Mouse (Mus musculus) neural tube, embryonic 14.5 days (tissue): ENCODE measurements around the gene Zfp710. TPM values are rescaled to one million over a fixed set of nuclear protein-coding genes. Genes with fewer than 3 reads are reported as not detected.

ENCODE experiments used
- ATAC-seq: fragments of 200-750 bp; cut with Nextera tagmentation; 2 replicates; pipeline ENCODE4 v1.8.0; 2017; ENCODE audit warnings: low read depth, mild to moderate bottlenecking, moderate TSS enrichment, moderate library complexity
- H3K27ac ChIP-seq: fragments of 300-500 bp; sonication (generic); 2 replicates; pipeline ENCODE4 v1.5.1; 2014; ENCODE audit warnings: low read depth, mild to moderate bottlenecking, control low read depth, low read length, moderate library complexity, mixed read lengths
- H3K27me3 ChIP-seq: fragments of 300-500 bp; sonication (generic); 2 replicates; pipeline ENCODE4 v1.6.1; 2014; ENCODE audit warnings: low read length; ENCODE audit not compliant: control insufficient read depth, insufficient read depth
- H3K36me3 ChIP-seq: fragments of 300-500 bp; sonication (generic); 2 replicates; pipeline ENCODE4 v1.6.1; 2014; ENCODE audit warnings: low read length, mixed read lengths; ENCODE audit not compliant: control insufficient read depth, insufficient read depth
- H3K4me1 ChIP-seq: fragments of 300-500 bp; sonication (generic); 2 replicates; pipeline ENCODE4 v1.6.1; 2014; ENCODE audit warnings: low read length; ENCODE audit not compliant: control insufficient read depth, insufficient read depth
- H3K4me2 ChIP-seq: fragments of 300-500 bp; sonication (generic); 2 replicates; pipeline ENCODE4 v1.6.1; 2014; ENCODE audit warnings: mild to moderate bottlenecking, low read depth, low read length, control low read depth
- H3K4me3 ChIP-seq: fragments of 300-500 bp; sonication (generic); 2 replicates; pipeline ENCODE4 v1.5.1; 2014; ENCODE audit warnings: low read depth, low read length, control low read depth, mixed read lengths
- H3K9ac ChIP-seq: fragments of 300-500 bp; sonication (generic); replicated peaks from 2 replicates; pipeline ENCODE4 v1.6.1; 2014; ENCODE audit warnings: low read depth, mild to moderate bottlenecking, control low read depth, low read length, mixed read lengths
- H3K9me3 ChIP-seq: fragments of 300-500 bp; sonication (generic); 2 replicates; pipeline ENCODE4 v1.6.1; 2016; ENCODE audit warnings: low read length; ENCODE audit not compliant: control insufficient read depth
- WGBS: fragments of 180-500 bp; shearing (Covaris S2); extraction: QIAGEN DNeasy Blood & Tissue Kit; methylation state at CpG from one replicate; pipeline ENCODE4 v1.1.7; 2014; 5-methylcytosine and 5-hydroxymethylcytosine counted together
- polyA plus RNA-seq: library from polyadenylated mRNA; unstranded; fragments of >200 nt; fragmentation: Nextera tagmentation; extraction: Ambion mirVana; gene quantifications from 2 replicates; pipeline ENCODE4 v1.2.1, GENCODE M21; 2014

The Zfp710 gene
- polyA plus RNA-seq, 1 experiment from 2014 or later = 14.1 TPM

DNA sequence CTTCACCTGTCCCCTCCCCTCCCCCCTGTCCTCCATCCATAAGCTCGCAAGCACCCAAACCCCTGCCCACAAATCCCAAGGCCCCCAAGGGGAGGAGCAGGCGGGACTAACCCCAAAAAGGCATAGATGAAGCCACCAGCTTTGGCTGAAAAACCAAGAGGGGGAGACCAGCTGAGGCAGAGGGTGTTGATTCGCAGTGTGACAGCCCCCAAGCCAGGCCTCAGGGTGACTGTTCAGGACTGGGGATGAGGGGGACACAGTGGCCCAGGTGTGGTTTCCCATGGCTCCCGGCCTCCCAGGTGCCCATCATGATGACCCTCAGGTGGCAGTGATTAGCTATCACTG is 67.2 kb downstream of the Zfp710 start:
- ATAC-seq = 0 out of 2 replicates have a peak, but pooled peaks have one; percentile 2
- H3K27me3 ChIP-seq = no peaks in the 10 kb centered on the region
- no peak overlapping the region for H3K9ac ChIP-seq
- H3K4me2 ChIP-seq = no peak overlapping the region
- H3K36me3 ChIP-seq = peaks cover 60% of the 10 kb centered on the region
- H3K4me1 ChIP-seq = peaks cover 6% of the 10 kb centered on the region; the same call in 1 of the 2 replicates
- WGBS = 85% methylated on average over 3 of the region's 4 CpGs
- 0 out of 2 replicates have a peak overlapping the region, but pooled peaks have one; percentile 12 for H3K27ac ChIP-seq
- no peak overlapping the region for H3K4me3 ChIP-seq
- no peaks in the 10 kb centered on the region for H3K9me3 ChIP-seq

- peaks cover 6% of the 10 kb centered on the region; the same call in 1 of the 2 replicates for H3K4me1 ChIP-seq
- peaks cover 57% of the 10 kb centered on the region for H3K36me3 ChIP-seq
- H3K9ac ChIP-seq = no peak overlapping the region
- H3K27me3 ChIP-seq = no peaks in the 10 kb centered on the region
- peak; percentile 55; the same call in 1 of the 2 replicates for ATAC-seq
- H3K27ac ChIP-seq = 0 out of 2 replicates have a peak overlapping the region, but pooled peaks have one; percentile 12
- no peak overlapping the region for H3K4me3 ChIP-seq
- 58% methylated on average over 9 of the region's 9 CpGs for WGBS
- no peaks in the 10 kb centered on the region for H3K9me3 ChIP-seq
- H3K4me2 ChIP-seq = no peak overlapping the region
Measured at GRCm38 (mm10) chr7:80092351-80093046, 67.9 kb downstream of the Zfp710 start.

DNA sequence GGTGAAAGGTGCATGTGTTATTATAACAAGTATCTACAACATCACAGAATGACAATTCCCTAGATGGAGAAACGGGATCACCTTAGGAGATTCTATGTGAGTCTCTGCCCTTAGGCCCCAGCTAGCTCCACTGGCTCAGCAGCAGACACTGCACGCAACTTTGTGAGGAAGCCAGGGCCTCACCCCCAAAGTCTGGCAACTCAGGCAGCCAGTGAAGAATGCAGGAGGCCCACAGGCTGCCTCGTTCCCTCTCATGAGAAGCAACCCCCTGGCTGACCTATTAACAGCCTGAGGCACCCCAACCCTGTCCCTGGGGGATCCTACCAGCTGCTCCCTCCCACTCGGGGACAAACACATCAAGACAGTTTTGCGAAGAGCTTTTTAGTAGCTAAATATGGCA is 69.9 kb downstream of the Zfp710 start:
- Histone ChIP-seq H3K4me3 (no peak overlapping the region), H3K9ac (no peak overlapping the region), H3K36me3 (peaks cover 76% of the 10 kb centered on the region), H3K4me1 (peaks cover 6% of the 10 kb centered on the region; the same call in 1 of the 2 replicates), H3K27ac (no peak overlapping the region), H3K4me2 (no peak overlapping the region), H3K9me3 (no peaks in the 10 kb centered on the region), H3K27me3 (no peaks in the 10 kb centered on the region)
- ATAC-seq = no peak
- 62% methylated on average over 5 of the region's 5 CpGs for WGBS

DNA sequence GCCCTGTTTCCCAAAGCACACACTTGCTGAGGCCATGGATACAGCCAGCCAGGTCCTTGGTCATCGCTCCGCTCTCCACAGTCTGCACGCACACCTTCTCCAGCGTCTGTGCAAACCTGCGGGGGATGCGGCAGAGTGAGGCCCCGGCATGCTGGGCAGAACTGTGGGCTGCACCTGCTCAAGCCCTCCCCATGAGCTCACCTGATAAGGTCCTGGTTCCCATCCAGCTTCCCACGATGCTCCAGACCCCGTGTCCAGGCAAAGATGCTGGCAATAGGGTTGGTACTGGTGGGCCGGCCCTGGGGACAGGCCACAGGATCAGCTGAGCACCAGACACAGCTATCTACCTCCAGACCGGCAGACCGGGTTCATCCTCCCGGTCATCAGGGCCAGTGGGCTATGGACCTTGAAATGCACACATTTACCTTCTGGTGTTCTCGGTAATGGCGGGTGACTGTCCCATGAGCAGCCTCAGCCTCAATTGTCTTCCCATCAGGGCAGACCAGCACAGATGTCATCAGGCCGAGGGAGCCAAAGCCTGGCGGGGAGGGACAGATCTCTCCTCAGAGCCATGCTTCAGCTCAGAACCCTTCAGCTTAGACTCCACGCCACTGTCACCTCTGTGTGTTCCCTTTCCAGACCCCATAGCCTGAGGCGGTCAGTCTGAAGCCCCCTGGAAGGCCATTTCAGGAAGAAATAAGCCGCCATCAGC is 71.1 kb downstream of the Zfp710 start:
- Histone ChIP-seq H3K9ac (no peak overlapping the region), H3K9me3 (no peaks in the 10 kb centered on the region), H3K4me2 (no peak overlapping the region), H3K4me3 (no peak overlapping the region), H3K27me3 (no peaks in the 10 kb centered on the region), H3K27ac (no peak overlapping the region), H3K4me1 (peaks cover 6% of the 10 kb centered on the region; the same call in 1 of the 2 replicates), H3K36me3 (peaks cover 75% of the 10 kb centered on the region)
- WGBS = 91% methylated on average over 20 of the region's 20 CpGs
- ATAC-seq = no peak

DNA sequence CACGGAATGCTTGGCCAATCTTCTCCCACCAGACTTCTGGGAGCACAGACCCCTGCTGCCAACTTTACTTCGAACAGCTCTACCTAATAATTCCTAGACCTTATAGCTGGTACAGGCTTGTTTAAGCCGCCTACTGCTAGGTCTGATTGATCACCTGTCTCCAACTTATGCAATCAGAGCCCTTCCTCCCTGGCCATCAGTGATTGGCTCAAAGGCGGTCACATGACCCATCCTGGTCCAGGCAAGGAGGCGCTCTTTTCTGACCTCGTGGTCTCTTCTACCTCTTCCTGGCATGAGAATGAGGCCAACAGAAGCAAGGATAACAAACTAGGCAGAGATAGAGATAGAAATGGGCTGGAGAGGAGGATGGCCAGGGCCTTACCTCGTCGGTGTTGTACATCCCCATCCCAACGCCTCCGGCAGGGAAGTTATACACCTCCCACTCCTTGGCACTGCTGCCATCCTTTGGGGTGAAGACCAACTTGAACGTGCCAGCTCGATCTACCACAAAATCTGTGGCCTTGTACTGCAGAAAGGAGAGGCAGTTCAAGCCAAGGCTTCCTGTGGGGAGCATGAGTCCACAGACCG is 73.9 kb downstream of the Zfp710 start:
- Histone ChIP-seq H3K9me3 (no peaks in the 10 kb centered on the region), H3K9ac (no peak overlapping the region), H3K36me3 (peaks cover 70% of the 10 kb centered on the region), H3K4me1 (no peaks in the 10 kb centered on the region), H3K27ac (no peak overlapping the region), H3K4me3 (no peak overlapping the region), H3K4me2 (no peak overlapping the region), H3K27me3 (no peaks in the 10 kb centered on the region)
- 96% methylated on average over 13 of the region's 13 CpGs for WGBS
- ATAC-seq = no peak

- 89% methylated on average over 3 of the region's 3 CpGs for WGBS
- Histone ChIP-seq H3K27me3 (no peaks in the 10 kb centered on the region), H3K4me2 (no peak overlapping the region), H3K4me1 (no peaks in the 10 kb centered on the region), H3K9me3 (no peaks in the 10 kb centered on the region), H3K9ac (no peak overlapping the region), H3K4me3 (no peak overlapping the region), H3K36me3 (peaks cover 30% of the 10 kb centered on the region), H3K27ac (no peak overlapping the region)
- no peak for ATAC-seq
Measured at GRCm38 (mm10) chr7:80103335-80103734, 78.7 kb downstream of the Zfp710 start.

DNA sequence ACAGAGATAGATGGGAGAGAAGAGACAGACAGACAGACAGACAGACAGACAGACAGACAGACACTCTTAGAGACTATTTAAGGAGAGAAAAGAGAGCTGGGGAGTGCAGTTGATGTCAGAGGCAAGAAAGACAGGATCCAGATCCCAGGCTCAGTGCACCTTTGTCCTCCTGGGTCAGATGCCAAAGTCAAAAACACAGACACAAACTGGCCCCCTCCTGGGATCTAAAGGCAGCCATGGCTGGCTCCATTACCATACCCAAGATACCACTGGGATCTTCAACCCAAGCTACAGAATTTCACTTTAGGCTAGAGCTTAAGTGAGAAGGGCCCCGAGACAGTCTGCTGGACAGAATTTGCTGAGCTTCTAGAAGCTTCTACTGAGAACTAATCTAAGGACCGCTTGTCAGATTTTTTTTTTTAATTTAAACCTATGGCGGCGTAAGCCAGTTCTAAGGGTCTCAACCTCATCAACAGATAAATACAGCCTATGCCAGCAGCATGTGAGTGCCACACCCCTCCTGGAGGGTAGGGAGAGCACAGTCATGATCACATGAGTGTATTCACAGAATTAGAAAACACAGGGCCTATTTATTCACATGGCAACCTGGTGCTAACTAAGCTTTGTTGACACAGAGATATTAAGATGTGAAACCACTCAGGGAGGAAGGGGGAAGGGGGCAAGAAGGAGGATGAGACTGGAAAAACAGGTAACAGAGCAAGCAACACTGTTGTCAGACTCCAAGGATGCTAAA is 81.2 kb downstream of the Zfp710 start:
- no peak overlapping the region for H3K9ac ChIP-seq
- no peak for ATAC-seq

DNA sequence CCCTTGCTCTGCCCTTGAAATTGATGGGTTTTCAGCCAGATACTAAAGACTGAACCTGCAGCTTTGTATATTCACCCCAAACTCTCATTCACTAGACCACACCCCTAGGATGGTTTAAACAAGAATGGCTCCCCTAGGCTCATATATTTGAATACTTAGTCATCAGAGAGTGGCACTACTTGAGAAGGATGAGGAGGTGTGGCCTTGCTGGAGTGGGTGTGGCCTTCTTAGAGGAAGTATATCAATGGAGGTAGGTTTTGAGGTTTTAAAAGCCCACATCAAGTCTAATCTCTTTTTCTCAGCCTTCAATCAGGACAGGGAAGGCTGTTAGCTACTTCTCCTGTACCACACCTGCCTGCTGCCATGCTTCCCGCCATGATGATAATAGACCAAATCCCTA is 81.8 kb downstream of the Zfp710 start:
- no peak overlapping the region for H3K4me3 ChIP-seq
- H3K9ac ChIP-seq = no peak overlapping the region
- H3K36me3 ChIP-seq = peaks cover under 1% of the 10 kb centered on the region; the same call in 1 of the 2 replicates
- H3K9me3 ChIP-seq = no peaks in the 10 kb centered on the region
- no peak overlapping the region for H3K4me2 ChIP-seq
- no peak for ATAC-seq
- H3K27ac ChIP-seq = no peak overlapping the region
- WGBS = 96% methylated on average over 1 of the region's 1 CpGs
- no peaks in the 10 kb centered on the region for H3K27me3 ChIP-seq
- H3K4me1 ChIP-seq = peaks cover 3% of the 10 kb centered on the region; the same call in 1 of the 2 replicates

More for the DNA sequence above, 81.2 kb downstream of the Zfp710 start:
- H3K9me3 ChIP-seq = no peaks in the 10 kb centered on the region
- no peak overlapping the region for H3K27ac ChIP-seq
- H3K4me1 ChIP-seq = no peaks in the 10 kb centered on the region
- H3K4me2 ChIP-seq = no peak overlapping the region
- peaks cover 7% of the 10 kb centered on the region for H3K36me3 ChIP-seq
- 92% methylated on average over 4 of the region's 4 CpGs for WGBS
- H3K4me3 ChIP-seq = no peak overlapping the region
- no peaks in the 10 kb centered on the region for H3K27me3 ChIP-seq
